Mouse (Mus musculus) hindbrain, embryonic 13.5 days (tissue): Measurements from ENCODE around the gene Prune2. TPM values are rescaled to one million over a fixed set of nuclear protein-coding genes. Genes with fewer than 3 reads are reported as not detected.

Experiments
- ATAC-seq: fragments of 200-750 bp; cut with Nextera tagmentation; 2 replicates; pipeline ENCODE4 v1.8.0; 2017; ENCODE audit warnings: moderate TSS enrichment; ENCODE audit not compliant: low FRiP score
- H3K27ac ChIP-seq: fragments of 300-500 bp; sonication (generic); 2 replicates; pipeline ENCODE4 v1.5.1; 2015; ENCODE audit warnings: inconsistent platforms, mild to moderate bottlenecking, moderate library complexity
- H3K27me3 ChIP-seq: fragments of 300-500 bp; sonication (generic); 2 replicates; pipeline ENCODE4 v1.6.1; 2015; ENCODE audit warnings: mild to moderate bottlenecking, inconsistent platforms
- H3K36me3 ChIP-seq: fragments of 300-500 bp; sonication (generic); 2 replicates; pipeline ENCODE4 v1.6.1; 2015; ENCODE audit warnings: mild to moderate bottlenecking, inconsistent platforms
- H3K4me1 ChIP-seq: fragments of 300-500 bp; sonication (generic); replicated peaks from 2 replicates; pipeline ENCODE4 v1.6.1; 2015; ENCODE audit warnings: inconsistent platforms
- H3K4me2 ChIP-seq: fragments of 300-500 bp; sonication (generic); 2 replicates; pipeline ENCODE4 v1.6.1; 2015; ENCODE audit warnings: inconsistent platforms, mild to moderate bottlenecking, moderate library complexity
- H3K4me3 ChIP-seq: fragments of 300-500 bp; sonication (generic); 2 replicates; pipeline ENCODE4 v1.5.1; 2015; ENCODE audit warnings: mild to moderate bottlenecking, inconsistent platforms
- H3K9ac ChIP-seq: fragments of 300-500 bp; sonication (generic); 2 replicates; pipeline ENCODE4 v1.6.1; 2015; ENCODE audit warnings: mild to moderate bottlenecking, inconsistent platforms
- H3K9me3 ChIP-seq: fragments of 300-500 bp; sonication (generic); 2 replicates; pipeline ENCODE4 v1.6.1; 2016; ENCODE audit warnings: inconsistent platforms
- WGBS: fragments of 180-500 bp; shearing (Covaris S2); methylation state at CpG from one replicate; pipeline ENCODE4 v1.1.7; 2015; 5-methylcytosine and 5-hydroxymethylcytosine counted together
- polyA plus RNA-seq: library from polyadenylated mRNA; unstranded; fragments of >200 nt; fragmentation: Nextera tagmentation; extraction: Ambion mirVana; gene quantifications from 2 replicates; pipeline ENCODE4 v1.2.1, GENCODE M21; 2015

The Prune2 gene
- polyA plus RNA-seq, 1 experiment from 2014 or later, result 6.2 TPM

GRCm38 (mm10) chr19:17255511-17255910, 299.6 kb downstream of the Prune2 start:
- Histone ChIP-seq H3K27me3 (no peaks in the 10 kb centered on the region), H3K4me2 (no peak overlapping the region), H3K4me3 (no peak overlapping the region), H3K36me3 (no peaks in the 10 kb centered on the region), H3K27ac (no peak overlapping the region), H3K9ac (no peak overlapping the region), H3K4me1 (0 out of 2 replicates have a peak, but pooled peaks cover 4% of the 10 kb centered on the region), H3K9me3 (no peaks in the 10 kb centered on the region)
- ATAC-seq, result no peak
- WGBS, result 34% methylated on average over 4 of the region's 4 CpGs

- no peak for ATAC-seq
- Histone ChIP-seq H3K4me3 (no peak overlapping the region), H3K36me3 (no peaks in the 10 kb centered on the region), H3K9ac (no peak overlapping the region), H3K4me1 (0 out of 2 replicates have a peak, but pooled peaks cover 4% of the 10 kb centered on the region), H3K27ac (no peak overlapping the region), H3K27me3 (no peaks in the 10 kb centered on the region), H3K9me3 (no peaks in the 10 kb centered on the region), H3K4me2 (no peak overlapping the region)
- whole genome bisulfite sequencing, result 74% methylated on average over 8 of the region's 8 CpGs
Observed at GRCm38 (mm10) chr19:17256388-17256787, 300.5 kb downstream of the Prune2 start.

- Histone ChIP-seq H3K27me3 (no peaks in the 10 kb centered on the region), H3K36me3 (no peaks in the 10 kb centered on the region), H3K4me1 (0 out of 2 replicates have a peak, but pooled peaks cover 4% of the 10 kb centered on the region), H3K4me2 (no peak overlapping the region), H3K9me3 (no peaks in the 10 kb centered on the region), H3K27ac (no peak overlapping the region), H3K9ac (no peak overlapping the region), H3K4me3 (no peak overlapping the region)
- no peak for ATAC-seq
- WGBS, result 85% methylated on average over 10 of the region's 10 CpGs
Observed at GRCm38 (mm10) chr19:17256867-17257266, 300.9 kb downstream of the Prune2 start.

GRCm38 (mm10) chr19:17263181-17263580, 307.3 kb downstream of the Prune2 start:
- Histone ChIP-seq H3K9me3 (no peaks in the 10 kb centered on the region), H3K27me3 (no peaks in the 10 kb centered on the region), H3K4me3 (no peak overlapping the region), H3K27ac (no peak overlapping the region), H3K4me2 (no peak overlapping the region), H3K4me1 (no peaks in the 10 kb centered on the region), H3K36me3 (no peaks in the 10 kb centered on the region), H3K9ac (no peak overlapping the region)
- WGBS, result 98% methylated on average over 2 of the region's 2 CpGs
- no peak for ATAC-seq

- ATAC-seq, result no peak
- H3K4me3 ChIP-seq, result no peak overlapping the region
- 92% methylated on average over 13 of the region's 13 CpGs for WGBS
- H3K36me3 ChIP-seq, result no peaks in the 10 kb centered on the region
- no peaks in the 10 kb centered on the region for H3K4me1 ChIP-seq
- no peak overlapping the region for H3K9ac ChIP-seq
- H3K9me3 ChIP-seq, result no peaks in the 10 kb centered on the region
- no peak overlapping the region for H3K4me2 ChIP-seq
- H3K27ac ChIP-seq, result no peak overlapping the region
- H3K27me3 ChIP-seq, result no peaks in the 10 kb centered on the region
Observed at GRCm38 (mm10) chr19:17263679-17264370, 307.9 kb downstream of the Prune2 start.

GRCm38 (mm10) chr19:17264481-17265196, 308.7 kb downstream of the Prune2 start:
- WGBS, result 91% methylated on average over 9 of the region's 9 CpGs
- ATAC-seq, result no peak
- no peak overlapping the region for H3K4me2 ChIP-seq
- no peaks in the 10 kb centered on the region for H3K27me3 ChIP-seq
- no peaks in the 10 kb centered on the region for H3K9me3 ChIP-seq
- no peaks in the 10 kb centered on the region for H3K36me3 ChIP-seq
- H3K27ac ChIP-seq, result no peak overlapping the region
- H3K4me3 ChIP-seq, result no peak overlapping the region
- no peaks in the 10 kb centered on the region for H3K4me1 ChIP-seq
- no peak overlapping the region for H3K9ac ChIP-seq

GRCm38 (mm10) chr19:17268669-17269068, 312.8 kb downstream of the Prune2 start:
- ATAC-seq, result no peak
- Histone ChIP-seq H3K4me2 (no peak overlapping the region), H3K4me3 (no peak overlapping the region), H3K27ac (no peak overlapping the region), H3K27me3 (no peaks in the 10 kb centered on the region), H3K9me3 (no peaks in the 10 kb centered on the region), H3K9ac (no peak overlapping the region), H3K36me3 (no peaks in the 10 kb centered on the region), H3K4me1 (peaks cover 8% of the 10 kb centered on the region; the same call in 1 of the 2 replicates)
- WGBS, result 87% methylated on average over 4 of the region's 4 CpGs

GRCm38 (mm10) chr19:17271179-17271622, 315.3 kb downstream of the Prune2 start:
- peak; percentile 52; the same call in 1 of the 2 replicates for ATAC-seq
- no peak overlapping the region for H3K4me2 ChIP-seq
- H3K27ac ChIP-seq, result peak overlapping the region; percentile 49; the same call in 1 of the 2 replicates
- H3K27me3 ChIP-seq, result no peaks in the 10 kb centered on the region
- H3K36me3 ChIP-seq, result no peaks in the 10 kb centered on the region
- WGBS, result 19% methylated on average over 3 of the region's 3 CpGs
- no peaks in the 10 kb centered on the region for H3K9me3 ChIP-seq
- H3K4me1 ChIP-seq, result peaks cover 8% of the 10 kb centered on the region; the same call in 1 of the 2 replicates
- H3K9ac ChIP-seq, result no peak overlapping the region
- no peak overlapping the region for H3K4me3 ChIP-seq

GRCm38 (mm10) chr19:17272988-17273387, 317.1 kb downstream of the Prune2 start:
- Histone ChIP-seq H3K4me1 (peaks cover 8% of the 10 kb centered on the region; the same call in 1 of the 2 replicates), H3K27me3 (no peaks in the 10 kb centered on the region), H3K4me2 (no peak overlapping the region), H3K36me3 (no peaks in the 10 kb centered on the region), H3K27ac (no peak overlapping the region), H3K4me3 (no peak overlapping the region), H3K9ac (no peak overlapping the region), H3K9me3 (no peaks in the 10 kb centered on the region)
- WGBS, result 94% methylated on average over 2 of the region's 2 CpGs
- no peak for ATAC-seq

Other genes with a start within 250 kb of the Prune2 start
- gene Vps13a, start 175.2 kb upstream of the Prune2 start, polyA plus RNA-seq, result 7.6 and 9.2 TPM in 2 replicates
- gene Foxb2, start 82.3 kb upstream of the Prune2 start, polyA plus RNA-seq, result 2.1 and 2.2 TPM in 2 replicates